Mouse (Mus musculus) heart, postnatal 0 days (tissue): ENCODE data around the gene Themis2. TPM values are rescaled to one million over a fixed set of nuclear protein-coding genes. Genes with fewer than 3 reads are reported as not detected.
"Not testable (repeated sequence)": the region's sequence is repeated elsewhere in the genome, so short reads cannot be mapped to it uniquely, and the experiment has no call there.

ENCODE experiments used
- ATAC-seq: fragments of 200-750 bp; cut with Nextera tagmentation; 2 replicates; pipeline ENCODE4 v1.8.0; 2017; ENCODE audit warnings: low read depth, moderate number of reproducible peaks, moderate library complexity; ENCODE audit not compliant: insufficient read depth
- DNase-seq: peaks from one replicate; pipeline ENCODE4 v3.0.0-alpha.2; 2016; ENCODE audit warnings: low spot score
- H3K27ac ChIP-seq: fragments of 300-500 bp; sonication (generic); 2 replicates; pipeline ENCODE4 v1.5.1; 2014; ENCODE audit warnings: low read depth, mild to moderate bottlenecking
- H3K27me3 ChIP-seq: fragments of 300-500 bp; sonication (generic); 2 replicates; pipeline ENCODE4 v1.6.1; 2014; ENCODE audit warnings: low read length, mixed read lengths; ENCODE audit not compliant: control insufficient read depth, insufficient read depth
- H3K36me3 ChIP-seq: fragments of 300-500 bp; sonication (generic); replicated peaks from 2 replicates; pipeline ENCODE4 v1.6.1; 2014; ENCODE audit warnings: low read length, mixed read lengths; ENCODE audit not compliant: control insufficient read depth, insufficient read depth
- H3K4me1 ChIP-seq: fragments of 300-500 bp; sonication (generic); 2 replicates; pipeline ENCODE4 v1.6.1; 2014; ENCODE audit warnings: antibody characterized with exemption; ENCODE audit not compliant: control insufficient read depth, insufficient read depth
- H3K4me2 ChIP-seq: fragments of 300-500 bp; sonication (generic); 2 replicates; pipeline ENCODE4 v1.6.1; 2014; ENCODE audit warnings: low read depth, mild to moderate bottlenecking, low read length, moderate library complexity
- H3K4me3 ChIP-seq: fragments of 300-500 bp; sonication (generic); 2 replicates; pipeline ENCODE4 v1.5.1; 2014; ENCODE audit warnings: low read depth, low read length
- H3K9ac ChIP-seq: fragments of 300-500 bp; sonication (generic); replicated peaks from 2 replicates; pipeline ENCODE4 v1.6.1; 2014; ENCODE audit warnings: low read depth, low read length, mixed read lengths
- H3K9me3 ChIP-seq: fragments of 300-500 bp; sonication (generic); replicated peaks from 2 replicates; pipeline ENCODE4 v1.6.1; 2016; ENCODE audit warnings: low read length; ENCODE audit not compliant: control insufficient read depth
- CTCF ChIP-seq: IDR thresholded peaks from 2 replicates; pipeline ENCODE4 v1.5.1; 2016; ENCODE audit warnings: antibody characterized with exemption, control low read depth, low read depth
- EP300 ChIP-seq: IDR thresholded peaks from 2 replicates; pipeline ENCODE4 v1.6.1; 2016; ENCODE audit warnings: antibody characterized with exemption, low read depth
- WGBS: fragments of 180-500 bp; shearing (Covaris S2); extraction: QIAGEN DNeasy Blood & Tissue Kit; methylation state at CpG from one replicate; pipeline ENCODE4 v1.1.7; 2014; 5-methylcytosine and 5-hydroxymethylcytosine counted together
- polyA plus RNA-seq: library from polyadenylated mRNA; unstranded; fragments of >200 nt; fragmentation: Nextera tagmentation; extraction: Ambion mirVana; gene quantifications from 2 replicates; pipeline ENCODE4 v1.2.1, GENCODE M21; 2015
- total RNA-seq: library from RNA; depleted of rRNA; stranded (reverse); fragments of >200 nt; gene quantifications from 2 replicates; pipeline ENCODE4 v1.2.3, GENCODE M21; 2014; ENCODE audit warnings: low replicate concordance

Themis2 gene
- total and polyA plus RNA-seq, 2 experiments from 2014 or later, result 0.73 to 1.1 TPM

DNA sequence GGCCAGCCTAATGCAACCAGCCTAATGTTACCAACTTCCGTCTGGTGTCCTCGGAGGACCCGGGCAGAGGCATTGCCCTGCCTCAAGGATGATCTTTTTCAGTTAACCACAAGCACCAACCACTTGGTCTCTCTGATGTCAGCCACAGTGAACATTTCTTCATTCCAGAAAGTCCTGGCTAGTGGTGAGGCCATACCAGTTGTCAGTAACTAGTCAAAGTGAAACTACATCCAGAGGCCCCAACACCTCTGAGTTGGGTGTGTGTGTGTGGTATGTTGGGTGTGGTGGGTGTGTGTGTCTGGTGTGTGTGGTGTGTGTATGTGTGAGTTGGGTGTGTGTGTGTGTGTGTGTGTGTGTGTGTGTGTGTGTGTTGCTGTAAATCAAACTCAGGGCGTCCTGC lies 47.4 kb downstream of the Themis2 start:
- 95% methylated on average over 4 of the region's 4 CpGs for WGBS

GRCm38 (mm10) chr4:132747664-132748259 lies 48.4 kb downstream of the Themis2 start:
- DNase-seq (no peak), ATAC-seq (peak; percentile 76)
- no peak overlapping the region; the same call in 1 of the 2 replicates for H3K9ac ChIP-seq
- peaks cover 10% of the 10 kb centered on the region for H3K4me1 ChIP-seq
- H3K4me2 ChIP-seq, result peak overlapping the region; percentile 20
- H3K27me3 ChIP-seq, result no peaks in the 10 kb centered on the region
- H3K36me3 ChIP-seq, result no peaks in the 10 kb centered on the region
- no peak for TF ChIP-seq CTCF
- TF ChIP-seq EP300, result peak; percentile 40; the same call in 1 of the 2 replicates
- H3K27ac ChIP-seq, result peak overlapping the region; percentile 87
- H3K9me3 ChIP-seq, result no peaks in the 10 kb centered on the region
- 46% methylated on average over 9 of the region's 9 CpGs for WGBS
- 0 out of 2 replicates have a peak overlapping the region, but pooled peaks have one; percentile 3 for H3K4me3 ChIP-seq

More for the DNA sequence above, 47.4 kb downstream of the Themis2 start:
- H3K4me2 ChIP-seq, result no peak overlapping the region
- TF ChIP-seq CTCF (no peak), EP300 (no peak)
- no peaks in the 10 kb centered on the region for H3K9me3 ChIP-seq
- no peak overlapping the region for H3K27ac ChIP-seq
- ATAC-seq, result no peak
- no peaks in the 10 kb centered on the region for H3K27me3 ChIP-seq
- H3K9ac ChIP-seq, result no peak overlapping the region
- H3K36me3 ChIP-seq, result no peaks in the 10 kb centered on the region
- H3K4me1 ChIP-seq, result peaks cover 8% of the 10 kb centered on the region
- no peak for DNase-seq
- H3K4me3 ChIP-seq, result no peak overlapping the region

DNA sequence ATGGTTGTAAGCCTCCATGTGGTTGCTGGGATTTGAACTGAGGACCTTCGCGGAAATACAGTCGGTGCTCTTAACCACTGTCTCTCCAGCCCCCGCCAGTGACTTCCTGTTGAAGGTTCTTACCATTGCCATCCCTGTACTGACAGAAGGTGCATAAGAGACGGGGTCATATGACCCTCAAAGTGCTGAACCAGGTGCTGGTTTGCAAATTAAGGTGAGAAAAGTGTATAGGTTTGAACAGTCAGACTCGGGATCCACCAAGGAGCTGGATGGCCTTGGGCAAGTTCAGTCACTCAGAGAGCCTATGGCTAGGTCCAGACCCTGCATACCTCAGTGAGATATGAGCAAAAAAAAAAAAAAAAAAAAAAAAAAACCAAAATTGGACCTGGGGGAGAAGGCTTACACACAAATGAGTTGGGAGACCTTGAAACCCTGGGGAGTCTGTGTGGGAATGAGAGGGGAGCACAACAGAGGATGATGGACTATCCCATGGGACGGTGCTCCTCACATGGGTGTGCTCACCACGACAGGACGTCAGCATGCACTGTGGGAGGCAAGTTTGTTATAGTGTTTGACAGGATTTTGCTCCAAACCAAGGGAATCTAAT lies 49.2 kb downstream of the Themis2 start:
- DNase-seq (no peak), ATAC-seq (no peak)
- no peaks in the 10 kb centered on the region for H3K36me3 ChIP-seq
- no peaks in the 10 kb centered on the region for H3K27me3 ChIP-seq
- H3K27ac ChIP-seq, result peak overlapping the region; percentile 87
- TF ChIP-seq EP300 (no peak), CTCF (no peak)
- 78% methylated on average over 9 of the region's 9 CpGs for WGBS
- H3K9me3 ChIP-seq, result no peaks in the 10 kb centered on the region
- H3K9ac ChIP-seq, result no peak overlapping the region; the same call in 1 of the 2 replicates
- H3K4me3 ChIP-seq, result no peak overlapping the region
- peak overlapping the region; percentile 20; the same call in 1 of the 2 replicates for H3K4me2 ChIP-seq
- peaks cover 10% of the 10 kb centered on the region for H3K4me1 ChIP-seq

- TF ChIP-seq EP300 (no peak), CTCF (no peak)
- Histone ChIP-seq H3K4me1 (peaks cover 10% of the 10 kb centered on the region), H3K4me2 (no peak overlapping the region), H3K36me3 (no peaks in the 10 kb centered on the region), H3K27me3 (no peaks in the 10 kb centered on the region), H3K27ac (peak overlapping the region; percentile 40; the same call in 1 of the 2 replicates), H3K9me3 (no peaks in the 10 kb centered on the region), H3K4me3 (no peak overlapping the region), H3K9ac (no peak overlapping the region)
- ATAC-seq (peak; percentile 42; the same call in 1 of the 2 replicates), DNase-seq (peak; percentile 44)
- WGBS, result 40% methylated on average over 11 of the region's 11 CpGs
Measured at GRCm38 (mm10) chr4:132743992-132744911, 51.9 kb downstream of the Themis2 start.

GRCm38 (mm10) chr4:132741491-132741890 lies 54.7 kb downstream of the Themis2 start:
- Histone ChIP-seq H3K9me3 (no peaks in the 10 kb centered on the region), H3K9ac (no peak overlapping the region), H3K4me2 (no peak overlapping the region), H3K27me3 (no peaks in the 10 kb centered on the region), H3K4me3 (no peak overlapping the region), H3K4me1 (peaks cover 10% of the 10 kb centered on the region), H3K36me3 (no peaks in the 10 kb centered on the region), H3K27ac (no peak overlapping the region)
- no peak for DNase-seq
- ATAC-seq, result no peak
- TF ChIP-seq CTCF (no peak), EP300 (no peak)
- 87% methylated on average over 7 of the region's 7 CpGs for WGBS

DNA sequence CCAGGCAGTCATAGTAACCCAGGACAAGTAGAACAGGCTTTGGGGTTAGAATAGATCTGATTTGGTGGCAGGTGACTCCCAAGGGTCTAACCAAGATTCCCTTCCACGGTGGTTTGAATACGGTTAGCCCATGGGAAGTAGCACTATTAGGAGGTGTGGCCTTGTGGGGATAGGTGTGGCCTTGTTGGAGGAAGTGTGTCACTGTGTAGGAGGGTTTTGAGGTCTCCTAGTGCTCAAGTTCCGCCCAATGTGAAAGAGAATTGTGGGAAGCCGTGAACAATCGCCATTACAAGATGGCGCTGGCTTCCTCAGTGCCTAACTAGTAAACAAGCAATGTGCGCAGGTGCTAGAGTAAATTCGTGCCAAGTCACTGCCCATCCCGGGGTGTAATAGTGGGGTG lies 59.0 kb downstream of the Themis2 start:
- WGBS, result 91% methylated on average over 9 of the region's 9 CpGs
- not testable (repeated sequence) for H3K9ac ChIP-seq, ATAC-seq, H3K4me2 ChIP-seq, H3K27me3 ChIP-seq, H3K27ac ChIP-seq, H3K4me1 ChIP-seq, DNase-seq, H3K36me3 ChIP-seq, H3K4me3 ChIP-seq, H3K9me3 ChIP-seq
